Mouse (Mus musculus) kidney, adult 8-10 months (tissue): ENCODE measurements around the gene Dclre1b.
"Not testable (repeated sequence)": the region's sequence is repeated elsewhere in the genome, so short reads cannot be mapped to it uniquely, and the experiment has no call there.

Experiments
- DNase-seq, 2 experiments: peaks; one replicate each; pipeline ENCODE4 v3.0.0; 2022

The Dclre1b gene

GRCm38 (mm10) chr3:103809799-103810150, 531 bp upstream of the Dclre1b start:
- DNase-seq = no peak

- no peak for DNase-seq
Observed at GRCm38 (mm10) chr3:103805671-103806070, 3.6 kb downstream of the Dclre1b start.

- peak; percentile 55 to 62 for DNase-seq
Observed at GRCm38 (mm10) chr3:103802861-103803260, 6.4 kb downstream of the Dclre1b start.

GRCm38 (mm10) chr3:103801631-103802531, 7.4 kb downstream of the Dclre1b start:
- peak; percentile 88 to 92 for DNase-seq

GRCm38 (mm10) chr3:103799507-103799906, 9.7 kb downstream of the Dclre1b start:
- no peak for DNase-seq

- no peak for DNase-seq
Observed at GRCm38 (mm10) chr3:103796389-103796788, 12.9 kb downstream of the Dclre1b start.

GRCm38 (mm10) chr3:103792566-103792965, 16.7 kb downstream of the Dclre1b start:
- no peak for DNase-seq

GRCm38 (mm10) chr3:103792111-103792406, 17.2 kb downstream of the Dclre1b start:
- DNase-seq = not testable (repeated sequence)

- peak; percentile 92 to 94 for DNase-seq
Observed at GRCm38 (mm10) chr3:103791230-103792110, 17.8 kb downstream of the Dclre1b start, which contains the start of gene Hipk1. TSS of gene Hipk1 (minus strand) at chr3:103791563.

GRCm38 (mm10) chr3:103790346-103791145, 18.7 kb downstream of the Dclre1b start:
- no peak for DNase-seq

GRCm38 (mm10) chr3:103789891-103790345, 19.3 kb downstream of the Dclre1b start:
- DNase-seq = peak in 1 of 2 experiments; percentile 48

GRCm38 (mm10) chr3:103789096-103789495, 20.1 kb downstream of the Dclre1b start:
- DNase-seq = no peak

- DNase-seq = no peak
Observed at GRCm38 (mm10) chr3:103787225-103787624, 22.0 kb downstream of the Dclre1b start.

- DNase-seq = no peak
Observed at GRCm38 (mm10) chr3:103782844-103783609, 26.2 kb downstream of the Dclre1b start.

- DNase-seq = no peak
Observed at GRCm38 (mm10) chr3:103780777-103781176, 28.5 kb downstream of the Dclre1b start.

GRCm38 (mm10) chr3:103780271-103780670, 29.0 kb downstream of the Dclre1b start:
- DNase-seq = no peak

- DNase-seq = no peak
Observed at GRCm38 (mm10) chr3:103779183-103779582, 30.1 kb downstream of the Dclre1b start.

- no peak for DNase-seq
Observed at GRCm38 (mm10) chr3:103778660-103779059, 30.6 kb downstream of the Dclre1b start.

GRCm38 (mm10) chr3:103777940-103778339, 31.3 kb downstream of the Dclre1b start:
- no peak for DNase-seq

GRCm38 (mm10) chr3:103774009-103774408, 35.2 kb downstream of the Dclre1b start:
- DNase-seq = no peak

GRCm38 (mm10) chr3:103773508-103773907, 35.7 kb downstream of the Dclre1b start:
- no peak for DNase-seq

- DNase-seq = peak in 1 of 2 experiments; percentile 67
Observed at GRCm38 (mm10) chr3:103772846-103773245, 36.4 kb downstream of the Dclre1b start.
